Mouse (Mus musculus): Measurements from ENCODE around the gene Etl4. TPM values are rescaled to one million over a fixed set of nuclear protein-coding genes. Genes with fewer than 3 reads are reported as not detected.
A peak's percentile ranks its signal among the peaks of the same experiment; 100 is the strongest.

The Etl4 gene
- total RNA-seq, 2 experiments from 2014 or later, result 95.1 to 97.2 TPM

DNA sequence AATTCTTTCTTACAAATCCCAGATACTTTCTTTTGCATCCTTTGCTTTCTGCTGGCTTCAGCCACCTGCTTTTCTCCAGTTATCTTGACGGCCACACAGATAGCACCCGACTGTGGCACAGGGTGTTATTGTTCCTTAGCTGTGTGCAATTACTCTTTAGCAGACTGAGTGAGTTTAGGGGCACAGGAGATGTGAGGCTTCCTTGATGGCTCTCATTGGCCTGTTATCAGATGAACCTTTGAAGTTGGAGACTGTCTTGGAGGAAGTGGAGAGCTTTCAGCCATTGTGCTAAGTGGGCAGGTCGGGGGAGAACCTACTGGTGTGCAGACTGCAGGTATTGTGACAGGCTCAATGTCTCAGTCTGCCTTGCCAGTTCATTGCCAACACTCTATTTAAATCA, 623.0 kb downstream of the Etl4 start:
- DNase-seq (ENCODE audit: extremely low spot score in 1 of 2, low spot score in 2 of 2), result no peak
- intact Hi-C loops (cut with DNase I), result no loop called here

DNA sequence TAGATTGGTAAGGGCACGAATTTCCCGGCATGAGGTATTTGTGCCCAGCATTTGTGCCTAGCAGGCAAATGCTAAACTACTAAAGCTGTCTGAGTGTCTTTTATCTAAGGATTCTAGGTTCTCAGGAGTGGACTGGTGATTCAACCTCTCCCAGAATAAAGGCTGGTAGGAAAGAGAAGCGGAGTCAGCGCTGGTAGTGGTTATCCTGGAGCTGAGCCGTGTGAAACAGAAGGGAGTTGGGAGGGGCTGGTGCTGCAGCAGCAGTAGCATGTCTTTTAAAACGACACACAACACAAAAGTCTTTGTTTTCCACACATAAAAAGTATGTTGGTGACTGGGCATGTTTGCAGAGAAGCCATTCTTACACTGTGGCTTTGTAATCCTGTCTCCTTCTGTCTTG, 628.2 kb downstream of the Etl4 start:
- intact Hi-C loops (cut with DNase I), result no loop called here
- DNase-seq (ENCODE audit: extremely low spot score in 1 of 2, low spot score in 2 of 2), result no peak

DNA sequence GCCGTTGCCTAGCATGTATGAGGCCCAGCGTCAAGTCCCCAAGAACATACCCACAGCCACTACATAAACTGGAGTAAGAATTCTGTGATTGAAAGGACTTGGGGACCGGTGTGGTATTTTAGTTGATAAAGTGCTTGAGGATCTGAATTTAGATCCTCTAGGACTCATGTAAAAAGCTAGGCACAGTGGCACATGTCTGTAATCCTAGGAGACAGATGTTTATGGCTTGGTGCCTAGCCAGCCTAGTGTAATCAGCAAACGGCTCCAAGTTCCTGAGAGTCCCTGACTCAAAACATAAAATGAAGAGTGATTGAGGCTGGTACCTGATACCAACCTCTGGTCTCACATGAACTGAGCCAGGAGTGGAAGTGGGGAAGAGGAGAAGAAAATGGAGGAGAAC, 629.3 kb downstream of the Etl4 start:
- no peak for DNase-seq (ENCODE audit: extremely low spot score in 1 of 2, low spot score in 2 of 2)
- intact Hi-C loops (cut with DNase I), result no loop called here

DNA sequence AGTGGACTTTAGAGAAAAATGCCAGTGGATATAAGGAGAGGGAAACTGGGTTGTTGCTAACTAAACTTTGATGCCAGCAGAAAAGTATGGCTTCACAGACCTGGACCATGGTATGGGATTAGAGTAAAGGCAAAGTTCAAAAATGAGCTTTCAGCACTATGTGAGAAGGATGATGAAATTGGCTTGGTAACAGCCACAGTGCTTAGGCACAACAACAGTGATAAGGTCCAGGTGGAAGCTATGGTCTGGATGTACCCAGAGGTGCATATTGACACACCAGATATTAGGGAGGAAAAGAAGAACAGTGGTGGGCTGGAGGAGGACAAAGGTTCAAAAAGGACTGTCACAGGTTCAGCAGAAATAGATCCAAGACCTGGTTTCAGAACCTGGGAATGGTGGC, 631.7 kb downstream of the Etl4 start:
- intact Hi-C loops (cut with DNase I), result no loop called here

DNA sequence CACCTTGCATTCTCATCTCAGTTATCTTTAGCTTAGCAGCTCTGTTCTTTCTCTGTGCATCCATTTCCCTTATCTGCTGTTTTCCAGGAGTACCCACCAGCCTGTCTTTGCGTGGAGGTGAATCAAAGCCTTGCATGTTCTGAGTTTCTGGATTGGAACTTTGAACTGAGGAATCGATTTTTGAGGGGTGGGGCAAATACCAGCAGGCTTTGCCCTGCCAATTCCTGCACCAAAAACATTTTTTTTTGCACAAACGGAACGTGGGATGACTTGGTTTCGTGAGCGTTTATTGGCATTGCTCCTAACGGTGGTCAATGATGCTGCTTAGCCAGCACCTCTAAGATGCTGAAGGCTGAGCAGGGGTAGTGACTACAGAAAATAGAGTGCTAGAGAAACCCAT, 632.7 kb downstream of the Etl4 start:
- intact Hi-C loops (cut with DNase I), result no loop called here

More for the DNA sequence above, 631.7 kb downstream of the Etl4 start:
- DNase-seq (ENCODE audit: extremely low spot score in 1 of 2, low spot score in 2 of 2), result no peak

DNA sequence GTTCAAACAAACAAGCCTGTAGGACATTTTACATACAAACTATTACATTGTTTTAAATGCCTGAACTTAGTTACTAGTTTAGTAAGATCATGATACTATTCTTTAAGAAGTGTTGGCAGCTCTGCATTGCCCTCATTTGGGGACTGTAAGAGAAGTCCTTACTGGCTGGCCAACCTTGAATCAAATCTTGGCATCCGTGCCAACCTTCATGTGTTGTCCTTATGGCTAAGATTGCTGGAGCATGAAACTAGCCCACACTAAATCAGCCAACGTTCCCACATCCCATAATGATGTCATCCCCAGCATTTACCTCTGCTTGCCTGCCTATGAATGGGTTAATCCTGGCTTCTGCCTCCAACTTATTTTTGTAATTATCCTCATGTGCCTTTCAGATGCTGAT, 636.0 kb downstream of the Etl4 start:
- DNase-seq (ENCODE audit: extremely low spot score in 1 of 2, low spot score in 2 of 2), result no peak
- intact Hi-C loops (cut with DNase I), result no loop called here

More for the DNA sequence above, 632.7 kb downstream of the Etl4 start:
- DNase-seq (ENCODE audit: extremely low spot score in 1 of 2, low spot score in 2 of 2), result no peak

DNA sequence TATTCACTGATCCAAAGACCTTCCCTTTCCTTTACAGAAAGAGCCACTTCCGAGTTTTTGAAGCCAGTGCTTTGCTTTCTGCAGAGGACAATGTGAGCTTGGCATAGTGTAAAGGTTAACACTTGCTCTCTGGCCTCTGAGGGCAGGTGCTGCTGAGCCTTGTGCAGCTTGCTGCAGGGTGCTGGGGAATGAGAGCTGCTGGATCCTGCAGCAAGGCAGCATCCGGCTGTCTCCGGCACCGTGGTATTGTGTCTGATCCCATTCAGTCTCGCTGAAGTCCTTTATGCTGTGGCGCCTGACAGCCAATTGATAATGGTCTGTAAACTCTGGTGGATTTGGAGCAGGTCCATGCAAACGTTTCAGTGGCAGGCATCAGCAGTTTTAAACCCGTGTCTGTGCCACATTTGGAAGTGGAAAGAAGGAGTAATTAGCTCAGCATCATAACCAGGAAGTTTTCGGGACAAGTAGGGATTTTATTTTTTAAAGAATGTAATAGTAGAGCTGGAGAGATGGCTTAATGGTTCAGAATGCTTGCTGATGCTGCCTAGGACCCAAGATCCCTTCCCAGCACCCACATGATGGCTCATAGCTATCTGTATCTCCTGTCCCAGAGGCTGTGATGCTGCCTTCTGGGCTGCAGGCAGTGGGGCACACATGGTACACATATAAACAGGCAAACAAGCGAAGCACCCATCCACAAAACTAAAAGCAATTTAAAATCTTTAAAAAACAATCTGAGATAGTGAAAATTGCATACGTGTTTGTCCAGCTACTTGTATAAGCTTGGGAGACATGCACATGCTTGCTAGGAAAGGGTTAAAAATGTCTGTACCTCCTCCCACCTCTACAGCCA, 637.1 kb downstream of the Etl4 start:
- intact Hi-C loops (cut with DNase I), result no loop called here
- DNase-seq (ENCODE audit: extremely low spot score in 1 of 2, low spot score in 2 of 2), result peak in 1 of 2 experiments; percentile 25

DNA sequence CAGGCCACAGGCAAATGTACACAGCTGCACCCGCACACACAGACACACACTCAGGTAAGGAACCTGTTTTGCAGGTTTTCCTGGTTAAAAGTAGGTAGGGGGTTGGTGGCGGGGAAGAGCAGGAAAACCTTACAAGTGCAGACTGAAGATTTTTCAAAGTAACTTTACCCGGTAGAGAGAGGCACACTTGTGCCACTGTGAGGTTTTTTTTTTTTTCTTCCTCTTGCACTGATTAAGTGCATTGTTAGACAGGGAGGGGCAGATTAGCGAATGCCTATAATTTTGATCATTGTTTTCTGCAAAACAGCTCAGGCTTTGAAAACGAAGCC, 637.7 kb downstream of the Etl4 start:
- DNase-seq (ENCODE audit: extremely low spot score in 1 of 2, low spot score in 2 of 2), result no peak
- intact Hi-C loops (cut with DNase I), result no loop called here

DNA sequence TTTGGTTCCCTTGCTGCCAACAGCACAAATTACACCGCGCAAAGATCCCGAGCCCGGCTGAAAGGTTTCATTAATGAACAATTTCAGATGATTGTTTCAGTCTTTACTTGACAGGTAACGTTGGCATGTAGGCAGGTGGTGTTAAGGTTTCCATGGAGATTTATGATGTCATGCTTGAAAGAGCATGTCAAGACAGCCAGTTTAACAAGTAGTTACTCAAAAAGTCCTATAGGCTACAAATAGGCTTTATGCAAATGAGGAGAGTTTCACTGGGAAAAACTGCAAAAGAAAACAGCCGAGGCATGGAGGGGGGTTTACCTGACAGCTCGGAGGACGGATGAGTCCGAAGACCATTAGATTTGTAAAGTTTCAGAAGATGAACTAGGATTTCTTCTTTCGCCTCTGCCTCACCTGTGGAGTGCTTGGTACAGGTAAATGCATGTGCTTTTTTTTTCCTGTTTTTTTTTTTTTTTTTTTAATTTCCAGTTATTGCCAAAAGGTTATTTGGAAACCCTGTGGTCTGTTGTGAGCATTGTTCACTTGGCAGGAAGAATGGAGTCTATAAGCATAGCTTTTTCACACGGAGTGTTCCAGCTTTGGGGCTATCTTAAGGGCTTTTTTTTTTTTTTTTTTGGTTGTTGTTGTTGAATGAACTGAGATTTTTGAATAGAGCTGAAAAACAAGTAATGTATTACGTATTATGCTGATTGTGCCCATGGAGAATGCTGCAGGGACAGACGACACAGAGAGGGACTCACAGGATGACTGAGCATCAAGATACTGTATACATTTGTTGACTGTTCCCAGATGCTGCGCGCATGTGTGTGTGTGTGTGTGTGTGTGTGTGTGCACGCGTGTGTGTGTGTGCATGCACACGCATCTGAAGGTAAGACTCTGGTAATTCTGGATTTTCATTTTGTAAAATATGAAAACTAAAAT, 638.4 kb downstream of the Etl4 start:
- DNase-seq (ENCODE audit: extremely low spot score in 1 of 2, low spot score in 2 of 2), result no peak
- intact Hi-C loops (cut with DNase I), result no loop called here

DNA sequence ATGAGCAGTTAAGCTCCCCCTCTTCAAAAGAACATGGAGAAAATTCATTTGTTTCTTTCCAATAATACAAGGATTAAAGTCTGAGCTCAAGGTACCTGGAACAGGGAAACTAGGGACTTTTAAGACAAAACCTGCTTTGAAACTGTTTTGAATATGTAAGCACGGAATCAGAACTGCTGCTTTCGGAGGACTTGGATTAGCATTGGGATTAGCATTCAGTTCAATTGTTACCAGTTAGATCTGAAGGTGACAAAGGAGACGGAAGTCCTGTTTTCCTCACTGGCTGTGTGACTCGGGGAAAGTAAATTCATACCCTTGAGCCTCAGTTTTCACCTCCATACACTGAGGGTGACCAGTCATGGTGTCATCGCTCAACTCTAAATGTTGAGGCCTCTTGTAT, 639.5 kb downstream of the Etl4 start:
- DNase-seq (ENCODE audit: extremely low spot score in 1 of 2, low spot score in 2 of 2), result no peak
- intact Hi-C loops (cut with DNase I), result no loop called here

DNA sequence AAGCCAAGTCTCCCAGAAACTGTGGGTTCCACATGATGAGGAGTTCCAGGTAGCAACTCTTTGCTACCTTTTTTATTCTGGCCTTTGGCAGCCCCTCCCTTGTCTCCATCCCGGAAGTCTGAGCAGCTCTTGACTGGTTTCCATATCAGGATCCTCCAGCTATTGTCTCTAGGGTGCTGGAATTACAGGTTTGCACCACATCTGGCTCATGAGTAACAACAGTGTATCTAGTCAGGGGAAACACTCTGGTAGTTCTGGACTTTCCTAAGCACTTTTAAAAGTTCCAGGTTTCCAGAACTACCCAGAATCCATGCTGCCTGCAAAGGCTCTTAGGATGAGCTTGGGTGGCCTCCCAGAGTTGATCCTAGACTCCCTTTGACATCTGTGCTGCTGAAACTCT, 640.4 kb downstream of the Etl4 start:
- DNase-seq (ENCODE audit: extremely low spot score in 1 of 2, low spot score in 2 of 2), result no peak
- intact Hi-C loops (cut with DNase I), result no loop called here

DNA sequence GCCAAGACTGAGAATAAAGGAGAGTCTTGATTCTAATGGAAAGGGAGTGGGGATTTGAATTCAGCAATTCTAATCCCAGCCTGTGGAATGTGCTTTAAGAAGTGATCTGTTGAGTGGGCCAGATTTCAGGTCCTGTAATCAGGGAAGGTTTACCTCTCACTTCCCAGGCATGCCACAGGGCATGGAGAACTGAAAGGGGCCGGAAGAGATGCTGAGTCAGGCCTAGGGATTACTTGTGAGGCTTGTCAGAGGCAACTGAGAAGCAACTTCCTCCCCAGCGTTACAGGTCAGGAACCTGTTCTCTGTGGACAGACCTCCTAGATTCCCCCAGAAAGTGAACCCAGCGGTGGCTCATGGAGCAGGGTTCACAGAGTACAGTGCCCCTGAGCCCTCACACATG, 646.1 kb downstream of the Etl4 start:
- intact Hi-C loops (cut with DNase I), result no loop called here

DNA sequence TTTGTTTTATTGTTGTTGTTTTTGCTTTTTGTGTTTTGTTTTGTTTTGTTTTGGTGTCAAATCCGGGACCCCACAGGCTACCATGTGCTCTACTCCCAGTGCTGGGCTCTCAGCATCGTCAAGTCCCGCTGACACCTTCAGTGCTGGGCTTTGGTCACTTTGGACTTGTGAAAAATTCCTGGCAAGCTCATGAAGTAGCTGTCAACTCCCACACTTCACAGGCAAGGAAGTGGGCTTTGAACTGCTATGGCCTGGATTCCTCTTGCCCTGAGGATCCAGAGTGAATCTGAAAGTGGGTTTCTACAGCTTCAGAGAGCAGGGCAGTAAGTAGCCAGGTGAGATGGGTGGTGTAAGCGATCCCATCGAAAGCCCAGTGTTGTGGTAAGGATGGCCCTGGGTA, 649.5 kb downstream of the Etl4 start:
- no peak for DNase-seq (ENCODE audit: extremely low spot score in 1 of 2, low spot score in 2 of 2)
- intact Hi-C loops (cut with DNase I), result no loop called here

More for the DNA sequence above, 646.1 kb downstream of the Etl4 start:
- DNase-seq (ENCODE audit: extremely low spot score in 1 of 2, low spot score in 2 of 2), result no peak

DNA sequence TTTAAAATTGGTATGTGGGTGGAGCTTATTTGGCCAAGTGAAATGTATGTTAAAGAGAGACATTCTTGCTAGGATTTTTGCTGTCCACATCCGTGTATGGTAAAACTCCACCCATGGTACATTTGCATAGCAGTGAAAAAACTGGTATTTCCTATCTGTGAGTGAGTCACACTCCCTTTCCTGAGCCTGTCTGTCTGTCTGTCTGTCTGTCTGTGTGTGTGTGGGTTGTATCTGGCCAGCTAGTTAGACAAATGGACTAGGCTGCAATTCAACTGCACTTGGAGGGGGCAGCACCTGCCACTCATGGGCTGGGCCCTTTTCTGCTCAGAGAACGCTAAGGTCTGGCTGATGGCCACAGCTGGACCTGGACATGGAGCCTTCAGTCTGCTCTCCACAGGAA, 650.1 kb downstream of the Etl4 start:
- DNase-seq (ENCODE audit: extremely low spot score in 1 of 2, low spot score in 2 of 2), result peak in 1 of 2 experiments; percentile 23
- intact Hi-C loops (cut with DNase I), result no loop called here

DNA sequence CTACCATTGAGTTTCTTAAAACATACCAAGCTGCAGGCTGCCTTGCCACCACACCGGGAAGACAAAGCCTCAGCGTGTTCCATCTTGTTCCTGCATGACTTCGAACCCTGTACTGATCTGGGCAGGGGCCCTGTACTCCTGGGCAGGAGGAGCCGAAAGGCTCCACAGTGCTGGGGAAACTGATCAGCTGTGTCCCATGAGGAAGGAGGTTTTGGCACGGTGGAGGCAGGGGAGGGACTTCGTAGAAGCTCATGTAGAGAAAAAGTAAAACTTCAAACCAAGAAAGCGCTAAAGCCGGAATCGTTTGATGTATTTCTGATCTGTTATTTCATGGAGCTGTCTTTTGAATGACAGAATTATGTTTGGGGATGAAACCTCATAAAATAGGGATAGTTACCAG, 651.0 kb downstream of the Etl4 start:
- no peak for DNase-seq (ENCODE audit: extremely low spot score in 1 of 2, low spot score in 2 of 2)
- intact Hi-C loops (cut with DNase I), result no loop called here

DNA sequence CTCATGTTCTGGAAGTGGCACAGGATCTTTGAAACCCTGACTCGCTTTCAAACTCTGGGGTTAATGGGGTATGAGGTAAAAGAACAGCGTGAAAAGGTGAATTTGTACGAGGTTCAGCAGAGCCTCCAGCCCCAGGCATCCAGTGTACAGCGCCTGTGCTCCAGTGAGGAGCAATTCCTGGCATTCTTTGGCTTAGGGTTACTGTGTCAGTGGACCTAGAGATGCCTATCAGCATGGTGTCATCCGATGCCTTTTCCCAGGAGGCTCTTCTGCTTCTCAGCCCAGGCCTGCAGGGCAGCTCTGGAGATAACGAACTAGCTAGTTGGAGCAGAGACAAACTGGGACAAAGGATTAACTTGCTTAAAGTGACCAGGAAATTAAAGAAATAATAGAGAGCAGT, 653.5 kb downstream of the Etl4 start:
- intact Hi-C loops (cut with DNase I), result no loop called here
- DNase-seq (ENCODE audit: extremely low spot score in 1 of 2, low spot score in 2 of 2), result no peak

DNA sequence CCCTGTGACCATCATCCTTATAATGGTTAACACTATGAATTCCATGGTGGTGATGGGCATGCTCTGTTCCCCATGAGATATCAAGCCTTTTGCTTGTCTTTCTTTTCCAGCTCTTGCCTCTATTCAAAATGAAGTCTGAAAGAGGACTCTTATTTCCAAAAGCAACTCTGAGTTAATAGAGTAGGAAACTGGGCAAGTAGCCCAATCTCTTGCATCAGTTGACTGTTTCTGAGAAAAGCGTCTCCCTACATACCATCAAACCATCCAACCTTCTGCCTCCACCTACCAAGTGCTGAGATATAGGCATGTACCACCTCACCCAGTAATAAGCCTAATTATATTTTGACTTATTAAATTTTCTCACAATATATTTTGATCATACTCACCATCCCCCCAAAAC, 658.9 kb downstream of the Etl4 start:
- no peak for DNase-seq (ENCODE audit: extremely low spot score in 1 of 2, low spot score in 2 of 2)
- intact Hi-C loops (cut with DNase I), result no loop called here

DNA sequence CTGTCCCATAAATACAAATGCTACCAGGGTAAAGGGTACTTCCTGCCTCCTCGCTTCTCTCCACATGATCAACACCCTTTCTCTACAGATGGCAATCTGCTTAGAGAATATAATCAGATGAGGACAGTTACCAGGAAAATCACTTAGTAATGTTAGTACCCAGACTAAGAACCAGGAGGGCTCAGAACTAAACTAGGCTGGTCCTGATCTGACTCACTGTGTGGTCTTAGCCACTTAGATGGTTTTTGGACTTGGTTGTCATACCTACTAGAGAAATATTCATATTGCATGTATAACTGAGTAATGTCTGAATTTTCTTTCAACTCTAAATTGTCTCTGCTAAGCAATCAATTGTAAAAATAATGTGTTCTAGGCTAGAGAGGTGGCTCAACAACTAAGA, 662.4 kb downstream of the Etl4 start:
- no peak for DNase-seq (ENCODE audit: extremely low spot score in 1 of 2, low spot score in 2 of 2)
- intact Hi-C loops (cut with DNase I), result no loop called here

DNA sequence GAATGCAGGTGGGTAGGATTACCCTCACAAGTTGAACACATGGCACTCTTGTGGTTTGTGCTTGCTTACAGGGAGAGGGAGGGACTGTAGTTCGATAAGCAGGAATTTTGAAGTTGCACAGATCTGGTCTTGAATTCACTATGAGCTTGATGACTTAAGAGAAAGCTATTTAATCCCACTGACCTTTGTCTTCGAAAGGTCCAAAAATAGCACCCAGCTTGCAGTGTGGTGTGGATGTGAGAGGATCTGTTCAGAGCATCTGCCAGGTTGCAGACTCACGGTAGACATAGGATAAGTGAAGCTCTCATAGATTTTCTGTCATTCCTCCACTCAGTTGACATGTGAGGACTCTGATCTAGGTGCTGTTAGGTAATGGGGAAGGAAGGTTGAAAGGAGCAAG, 670.8 kb downstream of the Etl4 start:
- intact Hi-C loops (cut with DNase I), result no loop called here
- no peak for DNase-seq (ENCODE audit: extremely low spot score in 1 of 2, low spot score in 2 of 2)

DNA sequence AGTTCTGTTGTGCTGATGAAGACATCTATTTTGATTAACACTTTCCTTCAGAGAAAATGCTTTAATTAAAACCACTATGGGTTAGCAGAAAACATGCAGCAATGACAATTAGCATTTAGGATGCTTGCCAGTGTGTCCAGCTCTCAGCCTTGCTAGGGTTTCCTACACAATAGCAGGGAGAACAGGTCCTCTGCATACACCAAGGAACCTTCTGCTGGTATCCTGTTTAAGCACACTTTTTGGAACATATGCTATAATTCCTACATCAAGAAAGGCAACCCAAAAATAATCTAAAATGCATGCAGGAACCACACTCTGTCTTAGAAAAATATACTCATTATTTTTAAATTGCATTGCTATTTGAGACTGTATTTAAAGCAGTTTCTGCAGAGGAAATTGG, 673.5 kb downstream of the Etl4 start:
- intact Hi-C loops (cut with DNase I), result no loop called here
- no peak for DNase-seq (ENCODE audit: extremely low spot score in 1 of 2, low spot score in 2 of 2)
